Mouse (Mus musculus) megakaryocyte, adult 5-6 weeks (primary cell): ENCODE data around the gene Gnaz. TPM values are rescaled to one million over a fixed set of nuclear protein-coding genes. Genes with fewer than 3 reads are reported as not detected.

Source experiments
- ATAC-seq: 2 replicates; pipeline ENCODE4 v1.8.0; 2016; ENCODE audit warnings: mild to moderate bottlenecking, inconsistent platforms; ENCODE audit not compliant: poor library complexity, severe bottlenecking
- total RNA-seq, 2 experiments: library from RNA; stranded (forward) in 1 of 2; stranded (reverse) in 1 of 2; fragments of 153-499, 151-499 nt in 1 of 2; fragments of 221-1000, 200-1000 nt in 1 of 2; gene quantifications; 2 replicates each; pipeline versions ENCODE4 v1.2.3 to v1.2.4; 2015 to 2017

The Gnaz gene
- total RNA-seq, 2 experiments from 2014 or later, result 0.11 to 0.18 TPM

- no peak for ATAC-seq
Measured at GRCm38 (mm10) chr10:75060843-75061235, 93.9 kb downstream of the Gnaz start.

- peak; percentile 2; the same call in 1 of the 2 replicates for ATAC-seq
Measured at GRCm38 (mm10) chr10:75061341-75062188, 94.6 kb downstream of the Gnaz start.

DNA sequence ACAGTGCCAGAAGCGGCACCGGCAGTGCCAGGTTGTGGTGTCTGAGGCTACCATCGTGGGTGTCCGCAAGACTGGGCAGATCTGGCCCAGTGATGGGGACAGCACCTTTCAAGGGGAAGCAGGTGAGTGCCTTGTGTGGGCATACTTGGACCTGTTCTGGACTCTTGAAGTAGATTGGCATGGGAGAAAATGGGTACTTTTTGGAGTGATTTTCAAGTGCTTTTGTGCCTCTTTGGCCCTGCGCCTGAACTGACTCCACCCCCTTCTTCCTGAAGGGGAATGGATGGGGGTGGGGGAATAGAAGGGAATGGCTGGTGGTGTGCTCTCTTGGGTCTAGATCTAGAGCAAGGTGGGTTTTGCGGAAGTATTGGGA is 95.2 kb downstream of the Gnaz start:
- no peak for ATAC-seq

- ATAC-seq, result no peak
Measured at GRCm38 (mm10) chr10:75062621-75063020, 95.6 kb downstream of the Gnaz start.

DNA sequence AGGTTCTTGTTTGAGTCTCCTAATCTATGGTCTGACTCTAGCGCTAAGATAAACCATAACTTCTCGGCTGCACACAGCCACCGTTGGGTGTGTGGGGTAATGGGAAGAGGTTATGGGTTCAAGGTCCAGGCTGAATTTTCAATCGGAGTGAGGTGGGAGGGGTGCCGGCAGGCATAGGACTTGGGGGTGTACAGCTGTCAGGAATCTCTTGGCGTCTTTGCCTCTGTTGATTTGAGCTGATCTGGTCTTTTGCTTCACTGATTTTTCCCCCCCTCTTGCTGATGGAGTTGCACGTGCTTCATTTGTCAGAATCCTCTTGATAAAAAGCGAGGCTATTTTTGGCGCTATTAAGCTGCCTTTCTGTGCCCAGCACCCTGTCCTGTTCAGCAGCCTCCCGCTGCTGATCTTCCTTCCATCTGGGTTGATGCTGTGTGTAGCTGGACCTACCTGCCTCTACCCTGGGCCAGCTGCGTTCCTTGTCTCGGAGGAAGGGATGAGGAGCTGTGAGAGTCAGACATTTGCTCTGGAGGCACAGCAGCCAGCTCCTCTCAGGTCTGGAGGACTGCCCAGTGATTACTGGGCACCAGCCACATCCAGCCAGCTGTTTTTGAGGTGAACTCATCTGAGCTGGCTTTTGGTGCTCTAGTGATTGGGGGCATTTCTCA is 96.5 kb downstream of the Gnaz start:
- no peak for ATAC-seq

DNA sequence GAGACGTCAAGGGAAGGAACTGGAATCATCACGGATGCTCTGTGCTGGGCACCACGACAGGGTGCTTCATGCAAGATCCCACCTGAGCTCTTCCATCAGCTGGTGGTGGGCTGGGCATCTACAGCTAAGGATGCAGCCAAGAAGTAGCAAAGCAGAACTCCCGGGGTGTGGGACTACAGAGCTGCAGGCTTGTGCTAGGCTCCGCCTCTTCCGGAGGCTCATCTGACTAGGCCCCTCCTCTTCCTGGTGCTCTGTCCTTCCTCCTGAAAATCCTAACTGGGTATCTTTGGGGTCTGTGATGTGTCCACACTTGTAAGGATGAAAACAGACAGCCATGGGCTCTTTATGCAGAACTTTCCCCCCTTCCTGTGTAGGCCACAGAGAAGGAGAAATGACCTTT is 98.7 kb downstream of the Gnaz start:
- ATAC-seq, result peak; percentile 35; the same call in 1 of the 2 replicates

Other genes starting within 250 kb of the Gnaz start
- not detected in 2 replicates for gene Rsph14, start 65.4 kb downstream of the Gnaz start, total RNA-seq (2015)
- gene Rsph14, start 65.4 kb downstream of the Gnaz start, total RNA-seq (2017), result not detected in 2 replicates
- 7.6 and 7.7 TPM in 2 replicates for gene Rab36, start 69.9 kb downstream of the Gnaz start, total RNA-seq (2015)
- gene Rab36, start 69.9 kb downstream of the Gnaz start, total RNA-seq (2017), result 2.0 and 2.9 TPM in 2 replicates
- gene Bcr, start 93.4 kb downstream of the Gnaz start, total RNA-seq (2015), result 14.1 and 14.5 TPM in 2 replicates
- 9.1 and 14.5 TPM in 2 replicates for gene Bcr, start 93.4 kb downstream of the Gnaz start, total RNA-seq (2017)
- 22.4 and 29.4 TPM in 2 replicates for gene Specc1l, start 244.9 kb downstream of the Gnaz start, total RNA-seq (2015)
- 26.1 and 29.3 TPM in 2 replicates for gene Specc1l, start 244.9 kb downstream of the Gnaz start, total RNA-seq (2017)